Comparison of ENCODE assay signal across 8 mouse cellular contexts in the genomic region with DNA sequence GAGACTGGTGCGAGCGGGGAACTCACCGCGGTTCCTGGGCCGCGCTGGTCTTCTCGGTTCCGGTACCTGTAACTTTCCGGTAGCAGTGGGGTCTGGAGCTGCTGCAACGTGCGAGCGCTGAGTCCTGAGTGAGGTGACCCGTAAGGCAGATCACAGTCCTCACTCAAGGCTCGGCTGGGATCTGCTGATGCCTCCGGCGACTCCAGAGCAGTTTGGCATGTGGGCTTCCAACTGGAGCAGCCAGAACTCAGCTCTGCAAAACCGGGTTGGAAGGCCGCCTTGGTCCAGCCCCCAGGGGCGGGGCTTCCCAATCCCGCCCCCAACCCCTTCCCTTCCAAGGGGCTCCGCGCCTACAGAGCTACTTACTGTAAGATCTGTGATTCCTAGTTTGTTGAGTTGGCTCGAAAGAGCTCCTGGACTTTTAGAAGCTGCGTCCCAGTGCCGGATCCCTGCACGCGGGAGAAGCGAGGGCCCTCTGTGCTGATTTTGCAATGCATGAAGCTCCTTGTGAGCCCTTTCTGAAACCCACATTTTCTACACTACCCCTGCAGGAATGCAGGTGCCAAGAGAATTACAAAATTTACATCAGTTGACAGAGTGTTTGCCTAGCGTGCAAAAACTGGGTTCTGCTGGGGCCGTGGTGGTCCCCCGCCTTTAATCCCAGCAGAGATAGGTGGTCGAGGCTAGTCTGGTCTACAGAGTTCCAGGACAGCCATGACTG. TPM values are rescaled to one million over a fixed set of nuclear protein-coding genes. Genes with fewer than 3 reads are reported as not detected.
DNase-seq lines count a peak whose midpoint lies in the region; ATAC-seq and TF ChIP-seq lines count a peak whose summit lies in the region.

No protein-coding gene starts in this region.

- DNase-seq in CH12.LX (ENCODE audit: extremely low read depth) = peak; percentile 68
- peak; percentile 63 for DNase-seq in c-Kit-positive CD71-positive TER-119-negative erythroid progenitor cells, embryonic 14.5 days (ENCODE audit: low read depth)
- peak; percentile 87 for DNase-seq in forebrain, embryonic 11.5 days (ENCODE audit: low spot score)
- DNase-seq in kidney, postnatal 25 days = peak; percentile 86 to 91
- DNase-seq in liver, embryonic 14.5 days (ENCODE audit: low read depth in 3 of 3, low spot score in 3 of 3) = peak in 2 of 3 experiments; percentile 62 to 66
- peak; percentile 80 for DNase-seq in neural tube, embryonic 11.5 days (ENCODE audit: low spot score)
- DNase-seq in stomach, postnatal 0 days (ENCODE audit: low spot score) = peak; percentile 77

- H3K4me2 ChIP-seq in CH12.LX (ENCODE audit: insufficient read depth, low read depth, poor library complexity, severe bottlenecking) = peak overlapping the region; percentile 72
- peak overlapping the region; percentile 80 for H3K4me2 ChIP-seq in forebrain, embryonic 11.5 days (ENCODE audit: low read depth, low read length, severe bottlenecking)
- H3K4me2 ChIP-seq in heart, embryonic 16.5 days (ENCODE audit: low read depth, low read length) = peak overlapping the region; percentile 95
- peak overlapping the region; percentile 91 for H3K4me2 ChIP-seq in liver, embryonic 14.5 days (ENCODE audit: low read depth)
- peak overlapping the region; percentile 57 for H3K4me2 ChIP-seq in neural tube, embryonic 11.5 days (ENCODE audit: low read depth)
- peak overlapping the region; percentile 89 for H3K4me2 ChIP-seq in stomach, postnatal 0 days (replicated peaks; ENCODE audit: low read depth)

- no peak for TF ChIP-seq CTCF in CH12.LX (conservative IDR thresholded peaks at IDR 0.05 in 1 of 2, IDR thresholded peaks at IDR 0.05 in 1 of 2; ENCODE audit: low read depth in 2 of 2, low read length in 2 of 2)
- TF ChIP-seq CTCF in liver, embryonic 14.5 days (IDR thresholded peaks at IDR 0.05; ENCODE audit: low read depth) = no peak
- no peak for TF ChIP-seq CTCF in stomach, postnatal 0 days (IDR thresholded peaks at IDR 0.05; ENCODE audit: low read depth)

- peaks cover 22 to 33% of the 10 kb centered on the region in 2 experiments for H3K36me3 ChIP-seq in CH12.LX (replicated peaks in 1 of 2; ENCODE audit: control insufficient read depth in 1 of 2, insufficient read depth in 1 of 2, low read length in 1 of 2)
- no peaks in the 10 kb centered on the region for H3K36me3 ChIP-seq in forebrain, embryonic 11.5 days (ENCODE audit: control insufficient read depth, insufficient read depth, low read length)
- H3K36me3 ChIP-seq in heart, embryonic 16.5 days (ENCODE audit: control insufficient read depth, insufficient read depth) = no peaks in the 10 kb centered on the region
- no peaks in the 10 kb centered on the region for H3K36me3 ChIP-seq in liver, embryonic 14.5 days (replicated peaks; ENCODE audit: control insufficient read depth, insufficient read depth, low read depth)
- no peaks in the 10 kb centered on the region for H3K36me3 ChIP-seq in neural tube, embryonic 11.5 days (ENCODE audit: control insufficient read depth, insufficient read depth, low read length)
- H3K36me3 ChIP-seq in stomach, postnatal 0 days (ENCODE audit: control insufficient read depth, insufficient read depth, low read length) = no peaks in the 10 kb centered on the region

- H3K4me1 ChIP-seq in CH12.LX (ENCODE audit: control insufficient read depth in 1 of 2, insufficient read depth in 2 of 2) = peaks cover 2 to 26% of the 10 kb centered on the region in 2 experiments; a peak in 2 of 4 replicates
- H3K4me1 ChIP-seq in forebrain, embryonic 11.5 days (replicated peaks; ENCODE audit: control insufficient read depth, insufficient read depth, low read length) = 0 out of 2 replicates have a peak, but pooled peaks cover 1% of the 10 kb centered on the region
- peaks cover 7% of the 10 kb centered on the region; the same call in 1 of the 2 replicates for H3K4me1 ChIP-seq in heart, embryonic 16.5 days (ENCODE audit: control insufficient read depth, insufficient read depth, low read length)
- peaks cover 7% of the 10 kb centered on the region in 2 experiments; a peak in 2 of 4 replicates for H3K4me1 ChIP-seq in liver, embryonic 14.5 days (replicated peaks; ENCODE audit: control insufficient read depth in 2 of 2, insufficient read depth in 2 of 2, low read length in 1 of 2)
- peaks cover 5% of the 10 kb centered on the region for H3K4me1 ChIP-seq in neural tube, embryonic 11.5 days (ENCODE audit: control insufficient read depth, insufficient read depth, low read length)
- no peaks in the 10 kb centered on the region for H3K4me1 ChIP-seq in stomach, postnatal 0 days (replicated peaks; ENCODE audit: control insufficient read depth, insufficient read depth)

- no peaks in the 10 kb centered on the region for H3K9me3 ChIP-seq in CH12.LX (replicated peaks; ENCODE audit: low read length)
- no peaks in the 10 kb centered on the region for H3K9me3 ChIP-seq in forebrain, embryonic 11.5 days (ENCODE audit: control insufficient read depth, low read length)
- no peaks in the 10 kb centered on the region for H3K9me3 ChIP-seq in heart, embryonic 16.5 days (replicated peaks; ENCODE audit: control insufficient read depth, low read length)
- no peaks in the 10 kb centered on the region for H3K9me3 ChIP-seq in liver, embryonic 14.5 days (ENCODE audit: control insufficient read depth, low read length)
- H3K9me3 ChIP-seq in neural tube, embryonic 11.5 days (ENCODE audit: control insufficient read depth, low read length) = no peaks in the 10 kb centered on the region
- no peaks in the 10 kb centered on the region for H3K9me3 ChIP-seq in stomach, postnatal 0 days (ENCODE audit: control insufficient read depth, low read length)

- H3K27ac ChIP-seq in CH12.LX (ENCODE audit: insufficient read depth, low read depth) = peak overlapping the region; percentile 4; the same call in 1 of the 2 replicates
- H3K27ac ChIP-seq in forebrain, embryonic 11.5 days (ENCODE audit: low read depth, low read length) = no peak overlapping the region
- H3K27ac ChIP-seq in heart, embryonic 16.5 days (ENCODE audit: low read length) = peak overlapping the region; percentile 47; the same call in 1 of the 2 replicates
- H3K27ac ChIP-seq in liver, embryonic 14.5 days = peak overlapping the region; percentile 44; the same call in 1 of the 2 replicates
- H3K27ac ChIP-seq in neural tube, embryonic 11.5 days (ENCODE audit: low read depth, low read length) = no peak overlapping the region
- H3K27ac ChIP-seq in stomach, postnatal 0 days (replicated peaks) = peak overlapping the region; percentile 35; the same call in 1 of the 2 replicates

- dilution Hi-C loops in CH12.LX (cut with MboI; ENCODE audit: extremely low pct_ligation_motif_present, extremely low pct_unique_long_range_greater_than_20kb, low sequenced_read_pairs) = no loop called here

- TF ChIP-seq EP300 in CH12.LX (IDR thresholded peaks at IDR 0.05; ENCODE audit: low read length) = no peak
- no peak for TF ChIP-seq EP300 in liver, embryonic 14.5 days (IDR thresholded peaks at IDR 0.05; ENCODE audit: low read depth)
- TF ChIP-seq EP300 in stomach, postnatal 0 days (optimal IDR thresholded peaks at IDR 0.05) = no peak

- ATAC-seq in forebrain, embryonic 11.5 days (replicated peaks; ENCODE audit: low FRiP score) = peak; percentile 89
- ATAC-seq in heart, embryonic 16.5 days (replicated peaks; ENCODE audit: extremely low read depth, insufficient read depth, low FRiP score) = peak; percentile 90
- peak; percentile 78 for ATAC-seq in liver, embryonic 14.5 days (ENCODE audit: insufficient read depth)
- ATAC-seq in neural tube, embryonic 11.5 days (ENCODE audit: insufficient read depth, low FRiP score, low TSS enrichment) = peak; percentile 78; the same call in 1 of the 2 replicates
- ATAC-seq in stomach, postnatal 0 days (ENCODE audit: low FRiP score, low TSS enrichment) = peak; percentile 77

- in situ Hi-C loops in CH12.LX (cut with MboI; ENCODE audit: low pct_ligation_motif_present, low pct_unique_long_range_greater_than_20kb, low sequenced_read_pairs) = no loop called here

- WGBS in forebrain, embryonic 11.5 days = 2% methylated on average over 32 of the region's 32 CpGs
- WGBS in heart, embryonic 16.5 days = 1% methylated on average over 32 of the region's 32 CpGs
- WGBS in liver, embryonic 14.5 days (ENCODE audit: insufficient replicate concordance) = 2% methylated on average over 32 of the region's 32 CpGs
- 2% methylated on average over 32 of the region's 32 CpGs for WGBS in neural tube, embryonic 11.5 days
- WGBS in stomach, postnatal 0 days = under 1% methylated on average over 32 of the region's 32 CpGs

- no peaks in the 10 kb centered on the region for H3K27me3 ChIP-seq in CH12.LX (replicated peaks)
- H3K27me3 ChIP-seq in forebrain, embryonic 11.5 days (ENCODE audit: control insufficient read depth, insufficient read depth, low read length) = no peaks in the 10 kb centered on the region
- no peaks in the 10 kb centered on the region for H3K27me3 ChIP-seq in heart, embryonic 16.5 days (ENCODE audit: control insufficient read depth, insufficient read depth, low read length)
- no peaks in the 10 kb centered on the region for H3K27me3 ChIP-seq in liver, embryonic 14.5 days (ENCODE audit: control insufficient read depth, insufficient read depth, low read length)
- H3K27me3 ChIP-seq in neural tube, embryonic 11.5 days (ENCODE audit: control insufficient read depth, insufficient read depth, low read length) = no peaks in the 10 kb centered on the region
- no peaks in the 10 kb centered on the region for H3K27me3 ChIP-seq in stomach, postnatal 0 days (ENCODE audit: control insufficient read depth, insufficient read depth, low read length)

- H3K4me3 ChIP-seq in CH12.LX (replicated peaks in 1 of 3; ENCODE audit: low read depth in 2 of 3, low read length in 2 of 3, poor library complexity in 1 of 3) = peak overlapping the region; percentile 74 to 96 (median 84)
- H3K4me3 ChIP-seq in forebrain, embryonic 11.5 days (ENCODE audit: low read depth, low read length) = peak overlapping the region; percentile 46
- peak overlapping the region; percentile 70 for H3K4me3 ChIP-seq in heart, embryonic 16.5 days (ENCODE audit: low read length)
- peak overlapping the region; percentile 78 to 80 for H3K4me3 ChIP-seq in liver, embryonic 14.5 days (ENCODE audit: insufficient read depth in 1 of 2, low read depth in 2 of 2, low read length in 2 of 2)
- H3K4me3 ChIP-seq in neural tube, embryonic 11.5 days (ENCODE audit: low read depth, low read length) = peak overlapping the region; percentile 33
- H3K4me3 ChIP-seq in stomach, postnatal 0 days (ENCODE audit: low read depth, low read length) = peak overlapping the region; percentile 57

- TF ChIP-seq POLR2A in CH12.LX (IDR thresholded peaks at IDR 0.05; ENCODE audit: low read depth, low read length) = peak; percentile 89

- peak overlapping the region; percentile 92 for H3K9ac ChIP-seq in CH12.LX (ENCODE audit: insufficient read depth, low read depth)
- peak overlapping the region; percentile 68 for H3K9ac ChIP-seq in forebrain, embryonic 11.5 days (ENCODE audit: low read length)
- peak overlapping the region; percentile 73 for H3K9ac ChIP-seq in heart, embryonic 16.5 days (ENCODE audit: low read length)
- H3K9ac ChIP-seq in liver, embryonic 14.5 days (replicated peaks) = peak overlapping the region; percentile 81
- H3K9ac ChIP-seq in neural tube, embryonic 11.5 days (ENCODE audit: low read length) = peak overlapping the region; percentile 54
- peak overlapping the region; percentile 72 for H3K9ac ChIP-seq in stomach, postnatal 0 days (ENCODE audit: low read length)

- no peak for TF ChIP-seq RAD21 in CH12.LX (IDR thresholded peaks at IDR 0.05; ENCODE audit: low read depth, low read length)

- peaks cover 25% of the 10 kb centered on the region for H3K79me2 ChIP-seq in CH12.LX (replicated peaks; ENCODE audit: control insufficient read depth, extremely low read depth, insufficient read depth, poor library complexity, severe bottlenecking)

RNA-seq across cellular contexts. Expression of gene Psph, which starts 8.1 kb away (rescaled TPM):
- total RNA-seq in CH12.LX (2012; rRNA removed) = 145 and 232 TPM in 2 replicates
- total RNA-seq in CH12.LX (2014; rRNA removed) = 199 and 252 TPM in 2 replicates
- 128 and 139 TPM in 2 replicates for polyA plus RNA-seq in CH12.LX (2012; ENCODE audit: insufficient read length, low read depth)
- polyA plus RNA-seq in forebrain, embryonic 11.5 days (2014; fragmentation: Nextera tagmentation; extraction: Ambion mirVana) = 45.2 and 46.4 TPM in 2 replicates
- 27.7 and 33.4 TPM in 2 replicates for polyA plus RNA-seq in heart, embryonic 16.5 days (2015; fragmentation: Nextera tagmentation; extraction: Ambion mirVana)
- polyA plus RNA-seq in liver, embryonic 14.5 days (2012; rRNA removed) = 33.3 and 33.6 TPM in 2 replicates
- 71.2 and 75.5 TPM in 2 replicates for polyA plus RNA-seq in liver, embryonic 14.5 days (2014; fragmentation: Nextera tagmentation; extraction: Ambion mirVana)
- 37.5 and 37.8 TPM in 2 replicates for polyA plus RNA-seq in neural tube, embryonic 11.5 days (2014; fragmentation: Nextera tagmentation; extraction: Ambion mirVana)
- polyA plus RNA-seq in stomach, postnatal 0 days (2015; fragmentation: Nextera tagmentation; extraction: Ambion mirVana) = 28.8 and 31.1 TPM in 2 replicates

RNA-seq across cellular contexts. Expression of gene Nipsnap2, which starts 54.3 kb away (rescaled TPM):
- total RNA-seq in CH12.LX (2012; rRNA removed) (24.3 and 30.4 TPM in 2 replicates), CH12.LX (2014; rRNA removed) (23.9 and 24.8 TPM in 2 replicates)
- 18.3 TPM in 2 replicates for polyA plus RNA-seq in CH12.LX (2012; ENCODE audit: insufficient read length, low read depth)
- 75.0 and 77.3 TPM in 2 replicates for polyA plus RNA-seq in forebrain, embryonic 11.5 days (2014; fragmentation: Nextera tagmentation; extraction: Ambion mirVana)
- polyA plus RNA-seq in heart, embryonic 16.5 days (2015; fragmentation: Nextera tagmentation; extraction: Ambion mirVana) = 398 and 419 TPM in 2 replicates
- 8.5 and 15.9 TPM in 2 replicates for polyA plus RNA-seq in liver, embryonic 14.5 days (2012; rRNA removed)
- polyA plus RNA-seq in liver, embryonic 14.5 days (2014; fragmentation: Nextera tagmentation; extraction: Ambion mirVana) = 22.6 and 22.8 TPM in 2 replicates
- 73.7 and 73.8 TPM in 2 replicates for polyA plus RNA-seq in neural tube, embryonic 11.5 days (2014; fragmentation: Nextera tagmentation; extraction: Ambion mirVana)
- 87.1 and 92.5 TPM in 2 replicates for polyA plus RNA-seq in stomach, postnatal 0 days (2015; fragmentation: Nextera tagmentation; extraction: Ambion mirVana)

Comparison
In these comparisons a context has a peak if more than half of its experiments do, and no peak if none do; other contexts are left out.
1. H3K27ac ChIP-seq: peak in CH12.LX (single experiment), heart, embryonic 16.5 days (single experiment), liver, embryonic 14.5 days (single experiment) and stomach, postnatal 0 days (single experiment); none in forebrain, embryonic 11.5 days (single experiment) and neural tube, embryonic 11.5 days (single experiment).
2. H3K4me3 ChIP-seq: peak in every context shown above with its lines; median percentile 84 in CH12.LX; 79 in liver, embryonic 14.5 days; 70 in heart, embryonic 16.5 days; 57 in stomach, postnatal 0 days; 46 in forebrain, embryonic 11.5 days; 33 in neural tube, embryonic 11.5 days.
3. Peak in every context shown above with its lines, with median percentiles within 50 percentile points of each other: DNase-seq, H3K4me2 ChIP-seq, H3K9ac ChIP-seq and ATAC-seq.